Mouse (Mus musculus) C2C12 (cell line): Measurements from ENCODE around the gene Mecom. TPM values are rescaled to one million over a fixed set of nuclear protein-coding genes. Genes with fewer than 3 reads are reported as not detected.

Experiments used
- H3K27me3 ChIP-seq: one replicate; pipeline ENCODE4 v1.6.1; 2011; ENCODE audit not compliant: control insufficient read depth, insufficient read depth, insufficient read length
- H3K36me3 ChIP-seq: one replicate; pipeline ENCODE4 v1.6.1; 2011; ENCODE audit not compliant: control insufficient read depth, insufficient read depth
- H3K4me3 ChIP-seq: one replicate; pipeline ENCODE4 v1.5.1; 2011; ENCODE audit warnings: mild to moderate bottlenecking, control low read depth; ENCODE audit not compliant: poor library complexity, insufficient read depth, severe bottlenecking
- H3K79me2 ChIP-seq: one replicate; pipeline ENCODE4 v1.6.1; 2011; ENCODE audit not compliant: control insufficient read depth, insufficient read depth
- H3K79me3 ChIP-seq: one replicate; pipeline ENCODE4 v1.6.1; 2011; ENCODE audit warnings: low read depth, control low read depth
- H3ac ChIP-seq: one replicate; pipeline ENCODE3; 2011; ENCODE audit warnings: low read depth; ENCODE audit not compliant: control insufficient read depth, insufficient read length
- CEBPB ChIP-seq: IDR thresholded peaks from one replicate; pipeline ENCODE4 v1.6.1; 2011; ENCODE audit warnings: low read depth, mild to moderate bottlenecking, control low read depth, moderate library complexity
- CTCF ChIP-seq: IDR thresholded peaks from one replicate; pipeline ENCODE4 v1.5.1; 2011; ENCODE audit not compliant: control insufficient read depth, insufficient read depth, insufficient read length
- FOSL1 ChIP-seq: IDR thresholded peaks from one replicate; pipeline ENCODE4 v1.8.0; 2011; ENCODE audit warnings: mild to moderate bottlenecking, low read length; ENCODE audit not compliant: poor library complexity, insufficient read depth, severe bottlenecking
- MAX ChIP-seq: IDR thresholded peaks from one replicate; pipeline ENCODE4 v1.6.1; 2011; ENCODE audit warnings: mild to moderate bottlenecking, control low read depth
- MYOD1 ChIP-seq: IDR thresholded peaks from one replicate; pipeline ENCODE4 v1.6.1; 2011; ENCODE audit warnings: low read depth; ENCODE audit not compliant: control insufficient read depth, insufficient read length
- MYOG ChIP-seq: IDR thresholded peaks from one replicate; pipeline ENCODE4 v1.6.1; 2011; ENCODE audit not compliant: control insufficient read depth, insufficient read length; ENCODE audit errors: extremely low read depth
- USF1 ChIP-seq: IDR thresholded peaks from one replicate; pipeline ENCODE4 v1.6.1; 2011; ENCODE audit warnings: low read depth, mild to moderate bottlenecking, control low read depth, moderate library complexity
- polyA plus RNA-seq: library from polyadenylated mRNA; unstranded; fragments of >200 nt; fragmentation: generic; extraction: Trizol; gene quantifications from one replicate; pipeline ENCODE4 v1.2.1, GENCODE M21; 2012; ENCODE audit warnings: missing spikeins

Gene Mecom
- polyA plus RNA-seq, 1 experiment, result 1.3 TPM

GRCm38 (mm10) chr3:30332337-30332736 is 215.5 kb downstream of the Mecom start:
- Histone ChIP-seq H3K27me3 (no peaks in the 10 kb centered on the region), H3K36me3 (no peaks in the 10 kb centered on the region), H3K4me3 (no peak overlapping the region), H3K79me3 (no peaks in the 10 kb centered on the region), H3K79me2 (no peaks in the 10 kb centered on the region), H3ac (no peak overlapping the region)
- TF ChIP-seq MYOG, result no peak
- TF ChIP-seq USF1, result peak; percentile 88
- peak; percentile 15 for TF ChIP-seq MYOD1
- TF ChIP-seq FOSL1, result no peak

- no peaks in the 10 kb centered on the region for H3K79me3 ChIP-seq
- no peak for TF ChIP-seq FOSL1
- TF ChIP-seq MYOG, result no peak
- no peak for TF ChIP-seq MYOD1
- TF ChIP-seq USF1, result no peak
- TF ChIP-seq CTCF, result no peak
- TF ChIP-seq MAX, result no peak
- TF ChIP-seq CEBPB, result no peak
- no peaks in the 10 kb centered on the region for H3K27me3 ChIP-seq
- H3K36me3 ChIP-seq, result no peaks in the 10 kb centered on the region
- H3ac ChIP-seq, result no peak overlapping the region
- no peaks in the 10 kb centered on the region for H3K79me2 ChIP-seq
- H3K4me3 ChIP-seq, result no peak overlapping the region
Measured at GRCm38 (mm10) chr3:30330476-30330875, 217.3 kb downstream of the Mecom start.

GRCm38 (mm10) chr3:30330021-30330420 is 217.8 kb downstream of the Mecom start:
- no peaks in the 10 kb centered on the region for H3K36me3 ChIP-seq
- H3K27me3 ChIP-seq, result no peaks in the 10 kb centered on the region
- H3K4me3 ChIP-seq, result no peak overlapping the region
- H3ac ChIP-seq, result no peak overlapping the region
- no peaks in the 10 kb centered on the region for H3K79me3 ChIP-seq
- no peaks in the 10 kb centered on the region for H3K79me2 ChIP-seq
- TF ChIP-seq FOSL1 (no peak), MAX (no peak), MYOG (no peak), USF1 (no peak), CTCF (no peak), CEBPB (no peak), MYOD1 (no peak)

GRCm38 (mm10) chr3:30314955-30315354 is 232.9 kb downstream of the Mecom start:
- no peak for TF ChIP-seq MYOG
- no peak for TF ChIP-seq MAX
- no peak for TF ChIP-seq USF1
- TF ChIP-seq CEBPB, result no peak
- H3K27me3 ChIP-seq, result no peaks in the 10 kb centered on the region
- H3ac ChIP-seq, result no peak overlapping the region
- H3K79me2 ChIP-seq, result no peaks in the 10 kb centered on the region
- no peak overlapping the region for H3K4me3 ChIP-seq
- no peaks in the 10 kb centered on the region for H3K36me3 ChIP-seq
- H3K79me3 ChIP-seq, result no peaks in the 10 kb centered on the region

GRCm38 (mm10) chr3:30308081-30308480 is 239.7 kb downstream of the Mecom start:
- H3K79me3 ChIP-seq, result no peaks in the 10 kb centered on the region
- H3K79me2 ChIP-seq, result no peaks in the 10 kb centered on the region
- TF ChIP-seq USF1 (no peak), MYOG (no peak), CTCF (no peak), FOSL1 (no peak), CEBPB (no peak), MYOD1 (no peak), MAX (no peak)
- no peaks in the 10 kb centered on the region for H3K36me3 ChIP-seq
- H3K27me3 ChIP-seq, result no peaks in the 10 kb centered on the region
- H3ac ChIP-seq, result no peak overlapping the region
- H3K4me3 ChIP-seq, result no peak overlapping the region

- TF ChIP-seq MYOG (no peak), MYOD1 (no peak), CEBPB (no peak), MAX (no peak), FOSL1 (no peak)
- no peak overlapping the region for H3ac ChIP-seq
- H3K4me3 ChIP-seq, result no peak overlapping the region
- H3K79me3 ChIP-seq, result no peaks in the 10 kb centered on the region
- H3K79me2 ChIP-seq, result no peaks in the 10 kb centered on the region
- H3K27me3 ChIP-seq, result no peaks in the 10 kb centered on the region
- no peaks in the 10 kb centered on the region for H3K36me3 ChIP-seq
Measured at GRCm38 (mm10) chr3:30307601-30308000, 240.2 kb downstream of the Mecom start.
